Comparison of ENCODE assay signal across 9 mouse cellular contexts in the genomic region with DNA sequence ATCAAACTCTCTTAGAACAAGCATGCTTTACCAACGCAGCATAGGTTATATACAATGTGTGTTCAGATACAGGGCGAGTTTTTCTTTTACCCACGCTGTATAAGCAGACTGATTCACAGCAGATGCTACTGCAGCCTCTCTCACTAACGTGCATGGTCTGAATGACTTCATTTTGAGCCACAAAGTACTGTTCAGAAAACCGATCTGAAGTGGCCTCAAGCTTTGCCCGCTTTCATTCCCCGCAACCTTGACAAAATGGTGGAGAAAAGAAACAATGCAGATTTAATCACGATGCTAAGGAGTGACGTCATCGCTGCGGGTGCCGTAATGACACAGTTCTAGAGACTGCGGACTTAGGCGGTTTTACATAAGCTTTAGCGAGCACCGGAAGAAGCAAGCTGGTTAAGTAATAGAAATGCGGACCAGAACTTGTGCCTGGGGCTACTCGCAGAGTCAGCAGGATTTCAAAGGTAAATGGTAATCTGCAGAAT. TPM values are rescaled to one million over a fixed set of nuclear protein-coding genes. Genes with fewer than 3 reads are reported as not detected.
A peak's percentile ranks its signal among the peaks of the same experiment; 100 is the strongest.
DNase-seq lines count a peak whose midpoint lies in the region; ATAC-seq and TF ChIP-seq lines count a peak whose summit lies in the region.
"Had no signal": no experiment of that assay in that cellular context is flagged by ENCODE, and none has a peak within 500 bp of the region (broad histone marks: within the 10 kb centered on the region; RNA-seq: fewer than 3 reads in every experiment).

No protein-coding gene starts in this region.

- H3K4me3 ChIP-seq in gastrocnemius, adult 2 months: peak overlapping the region; percentile 77
- peak overlapping the region; percentile 26 for H3K4me3 ChIP-seq in forebrain, embryonic 10.5 days
- H3K4me3 ChIP-seq in intestine, embryonic 16.5 days (ENCODE audit: low read length): no peak overlapping the region
- H3K4me3 ChIP-seq in midbrain, embryonic 12.5 days: peak overlapping the region; percentile 27

- H3K36me3 ChIP-seq in forebrain, embryonic 10.5 days (replicated peaks): no peaks in the 10 kb centered on the region
- H3K36me3 ChIP-seq in intestine, embryonic 16.5 days (ENCODE audit: control insufficient read depth, insufficient read depth, low read length): no peaks in the 10 kb centered on the region
- no peaks in the 10 kb centered on the region for H3K36me3 ChIP-seq in midbrain, embryonic 12.5 days

- peaks cover 82% of the 10 kb centered on the region for H3K4me1 ChIP-seq in forebrain, embryonic 10.5 days
- H3K4me1 ChIP-seq in intestine, embryonic 16.5 days (ENCODE audit: control insufficient read depth, insufficient read depth, low read length): peaks cover 27% of the 10 kb centered on the region
- peaks cover 67% of the 10 kb centered on the region for H3K4me1 ChIP-seq in midbrain, embryonic 12.5 days

- peak overlapping the region; percentile 92 for H3K27ac ChIP-seq in gastrocnemius, adult 2 months
- peak overlapping the region; percentile 84 for H3K27ac ChIP-seq in forebrain, embryonic 10.5 days
- peak overlapping the region; percentile 50 for H3K27ac ChIP-seq in intestine, embryonic 16.5 days (ENCODE audit: low read length)
- peak overlapping the region; percentile 69 for H3K27ac ChIP-seq in midbrain, embryonic 12.5 days (replicated peaks)

- peak overlapping the region; percentile 5; the same call in 1 of the 2 replicates for H3K9ac ChIP-seq in intestine, embryonic 16.5 days (ENCODE audit: low read depth, low read length)
- peak overlapping the region; percentile 39; the same call in 1 of the 2 replicates for H3K9ac ChIP-seq in midbrain, embryonic 12.5 days (replicated peaks)

- no peak for TF ChIP-seq CTCF in gastrocnemius, adult 2 months (IDR thresholded peaks at IDR 0.05)

- WGBS in forebrain, embryonic 10.5 days: 14% methylated on average over 18 of the region's 18 CpGs
- WGBS in intestine, embryonic 16.5 days: 20% methylated on average over 18 of the region's 18 CpGs
- WGBS in midbrain, embryonic 12.5 days: 7% methylated on average over 18 of the region's 18 CpGs

- DNase-seq in gastrocnemius, adult 2 months: no peak
- DNase-seq in gastrocnemius, postnatal 10 days: no peak
- peak; percentile 31 for DNase-seq in MN1 (ENCODE audit: low spot score)
- peak; percentile 63 for DNase-seq in forebrain, embryonic 10.5 days (ENCODE audit: extremely low spot score, low spot score)
- no peak for DNase-seq in ovary, postnatal 14 days (ENCODE audit: low spot score)
- DNase-seq in thymus, postnatal 36 days: no peak

- no peaks in the 10 kb centered on the region for H3K27me3 ChIP-seq in forebrain, embryonic 10.5 days (ENCODE audit: poor library complexity, severe bottlenecking)
- H3K27me3 ChIP-seq in intestine, embryonic 16.5 days (replicated peaks; ENCODE audit: control insufficient read depth, insufficient read depth, low read length): no peaks in the 10 kb centered on the region
- peaks cover 51% of the 10 kb centered on the region for H3K27me3 ChIP-seq in midbrain, embryonic 12.5 days

- H3K4me2 ChIP-seq in intestine, embryonic 16.5 days (ENCODE audit: low read depth, low read length): peak overlapping the region; percentile 41
- peak overlapping the region; percentile 52 for H3K4me2 ChIP-seq in midbrain, embryonic 12.5 days (replicated peaks)

- intact Hi-C loops in gastrocnemius, adult 2 months (cut with DNase I): no loop called here

- H3K9me3 ChIP-seq in forebrain, embryonic 10.5 days: no peaks in the 10 kb centered on the region
- H3K9me3 ChIP-seq in intestine, embryonic 16.5 days (ENCODE audit: control insufficient read depth, low read length): no peaks in the 10 kb centered on the region
- no peaks in the 10 kb centered on the region for H3K9me3 ChIP-seq in midbrain, embryonic 12.5 days

- ATAC-seq in intestine, embryonic 16.5 days: peak; percentile 32; the same call in 1 of the 2 replicates
- peak; percentile 53 for ATAC-seq in midbrain, embryonic 12.5 days (ENCODE audit: low FRiP score, low read depth)

RNA-seq across cellular contexts. Expression of gene Sparcl1, which starts 4.6 kb away (rescaled TPM):
- 100 to 1,000 TPM in 1 of 2 experiments, 10 to 100 TPM in 1; 83.5 to 151 TPM for total RNA-seq in gastrocnemius, adult 2 months (2021)
- 100 to 1,000 TPM; 231 to 240 TPM for total RNA-seq in gastrocnemius, postnatal 10 days (2021)
- 13.3 and 13.4 TPM in 2 replicates for polyA plus RNA-seq in forebrain, embryonic 10.5 days (2016; fragmentation: Nextera tagmentation; extraction: Ambion mirVana)
- polyA plus RNA-seq in intestine, embryonic 16.5 days (2015; fragmentation: Nextera tagmentation; extraction: Ambion mirVana): 191 and 194 TPM in 2 replicates
- polyA plus RNA-seq in midbrain, embryonic 12.5 days (2016; fragmentation: Nextera tagmentation; extraction: Ambion mirVana): 47.4 and 62.0 TPM in 2 replicates

RNA-seq across cellular contexts. Expression of gene Gm17660, which starts 31.5 kb away (rescaled TPM):
- total RNA-seq in gastrocnemius, adult 2 months (2021): not detected
- not detected for total RNA-seq in gastrocnemius, postnatal 10 days (2021)
- polyA plus RNA-seq in forebrain, embryonic 10.5 days (2016; fragmentation: Nextera tagmentation; extraction: Ambion mirVana): 0.31 TPM in 1 of 2 replicates, not detected in the other
- not detected in 2 replicates for polyA plus RNA-seq in intestine, embryonic 16.5 days (2015; fragmentation: Nextera tagmentation; extraction: Ambion mirVana)
- polyA plus RNA-seq in midbrain, embryonic 12.5 days (2016; fragmentation: Nextera tagmentation; extraction: Ambion mirVana): not detected in 2 replicates
- polyA plus RNA-seq: large intestine, adult 2 months had no signal

Comparison
In these comparisons a context has a peak if more than half of its experiments do, and no peak if none do; other contexts are left out.
1. DNase-seq: peak in MN1 (single experiment) and forebrain, embryonic 10.5 days (single experiment); none in gastrocnemius, adult 2 months (single experiment), gastrocnemius, postnatal 10 days (single experiment), ovary, postnatal 14 days (single experiment) and thymus, postnatal 36 days (0 of 2).
2. Peak in every context shown above with its lines, with median percentiles within 50 percentile points of each other: H3K27ac ChIP-seq.